Mouse (Mus musculus) CD8-positive naive resting alpha-beta T cell, adult 2 months (primary cell): ENCODE measurements around the gene Yae1d1.
"Not testable (repeated sequence)": the region's sequence is repeated elsewhere in the genome, so short reads cannot be mapped to it uniquely, and the experiment has no call there.

Source experiments
- DNase-seq, 2 experiments: peaks; one replicate each; pipeline ENCODE4 v3.0.0; 2022; ENCODE audit warnings: low read depth in 2 of 2, low spot score in 2 of 2

Gene Yae1d1

DNA sequence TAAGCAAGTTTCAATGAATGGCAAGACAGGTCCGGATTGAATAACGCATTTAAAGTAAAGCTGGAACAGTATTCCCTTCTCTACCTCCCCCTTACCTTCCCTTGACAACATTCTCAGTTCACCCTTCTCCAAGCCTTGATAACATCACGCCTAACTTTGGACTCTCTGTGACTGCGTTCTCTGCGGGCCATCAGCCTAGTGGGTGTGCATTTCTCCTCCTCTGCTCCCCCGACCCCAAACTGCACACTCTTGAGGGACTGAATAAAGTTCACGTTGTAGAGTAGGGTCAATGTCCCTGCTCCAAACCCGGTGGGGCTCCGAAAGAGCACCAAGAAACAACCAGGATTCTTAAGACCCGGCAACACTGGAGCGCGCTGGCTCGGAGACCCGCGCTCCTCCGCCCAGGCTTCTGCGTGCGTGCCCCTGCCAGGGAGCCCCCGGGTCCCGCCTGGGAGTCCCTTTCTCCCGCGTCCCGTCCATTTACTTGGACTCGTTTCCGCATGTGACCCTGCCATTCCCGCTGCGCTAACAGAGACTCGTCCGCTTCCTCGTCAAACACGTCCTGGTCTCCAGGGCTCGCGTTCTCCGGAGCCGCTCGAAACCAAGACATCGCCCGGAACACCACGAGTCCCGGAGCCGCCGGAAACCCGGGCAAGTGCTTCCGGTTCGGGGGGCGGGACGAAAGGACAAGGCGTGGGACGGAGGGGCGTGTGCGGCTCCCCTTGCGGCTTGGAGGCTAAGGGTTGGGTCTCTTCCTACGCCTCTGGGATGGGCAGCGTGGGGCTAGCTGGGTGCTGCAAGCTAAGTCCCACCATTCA, at the start of gene Yae1d1:
Yae1d1 (minus strand) TSS at position 653 of the 818 bp plus-strand sequence.
- DNase-seq = peak; percentile 81 to 85

DNA sequence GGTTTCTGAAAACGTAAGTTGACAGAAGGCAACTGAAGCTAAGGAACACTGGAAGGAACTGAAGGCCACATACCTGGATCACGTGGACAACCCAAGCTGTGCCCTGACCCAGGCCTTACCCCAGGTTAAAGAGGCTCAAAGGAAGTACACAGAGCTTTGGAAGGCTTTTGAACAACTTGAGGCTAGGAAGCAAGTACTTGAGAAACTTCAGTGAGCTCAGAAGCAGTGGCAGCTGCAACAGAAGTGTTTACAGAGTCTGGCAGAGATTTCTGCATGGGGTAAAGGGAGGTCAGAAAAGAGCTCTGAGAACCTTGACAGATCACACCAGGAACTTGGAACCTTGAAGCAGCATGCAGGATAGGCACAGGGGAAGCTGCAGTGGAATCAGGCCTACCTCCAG, 45.7 kb upstream of the Yae1d1 start:
- no peak for DNase-seq

DNA sequence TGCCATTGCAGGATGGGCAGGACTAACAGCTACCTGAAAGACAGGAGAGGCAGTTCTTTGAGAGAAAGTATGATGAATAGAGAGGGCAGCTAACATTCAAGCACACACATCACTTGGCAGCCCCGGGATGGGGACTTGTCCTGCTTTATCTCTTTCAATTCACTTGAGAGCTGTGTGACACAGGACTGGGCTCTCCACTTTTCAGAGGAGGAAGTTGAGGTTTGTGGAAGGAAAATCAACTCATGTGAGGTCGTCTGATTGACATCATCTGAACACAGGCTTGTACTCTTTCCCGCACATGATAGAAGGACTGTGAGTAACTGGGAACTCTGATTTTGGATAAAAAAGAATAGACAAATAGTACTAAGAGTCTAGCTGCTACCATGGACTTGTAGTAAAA, 23.5 kb upstream of the Yae1d1 start:
- no peak for DNase-seq

DNA sequence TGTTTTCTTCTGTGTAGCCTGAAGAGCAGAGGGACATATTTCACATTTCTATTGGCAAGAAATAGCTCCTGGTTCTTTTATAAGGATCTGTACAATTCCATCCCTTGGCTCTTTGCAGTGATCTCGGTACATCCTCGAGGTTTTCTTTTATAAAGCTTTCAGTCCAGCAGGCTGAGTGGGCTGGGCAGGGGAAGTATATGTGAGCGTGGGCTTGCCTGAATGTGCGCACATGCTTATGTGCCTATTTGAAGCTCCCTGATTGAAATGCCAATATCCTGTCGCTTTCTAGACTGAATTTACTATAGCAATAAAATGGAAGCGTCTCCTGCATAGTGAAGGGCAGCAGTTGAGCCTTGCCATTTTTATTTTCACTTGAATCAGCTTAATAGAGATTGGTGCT, 20.1 kb upstream of the Yae1d1 start:
- DNase-seq = no peak

DNA sequence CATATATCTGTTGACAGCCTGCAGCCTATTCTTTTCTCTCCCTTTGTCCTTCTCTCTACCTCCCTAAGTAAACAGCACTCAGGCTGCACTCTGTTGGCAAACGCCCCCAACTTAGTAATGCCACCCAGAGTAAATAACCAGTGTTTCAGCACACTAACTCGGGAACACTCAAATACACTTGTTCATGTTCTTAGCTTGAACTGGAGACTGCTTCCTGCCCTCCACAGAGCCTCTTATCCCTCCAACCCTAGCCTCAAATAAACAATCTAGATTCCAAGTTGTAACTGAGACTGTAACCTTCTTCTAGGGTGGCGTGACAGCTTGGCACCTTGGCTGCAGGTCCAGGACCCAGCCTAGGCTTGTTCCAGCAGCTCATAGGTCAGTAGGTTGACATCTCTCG, 17.9 kb upstream of the Yae1d1 start:
- DNase-seq = no peak

DNA sequence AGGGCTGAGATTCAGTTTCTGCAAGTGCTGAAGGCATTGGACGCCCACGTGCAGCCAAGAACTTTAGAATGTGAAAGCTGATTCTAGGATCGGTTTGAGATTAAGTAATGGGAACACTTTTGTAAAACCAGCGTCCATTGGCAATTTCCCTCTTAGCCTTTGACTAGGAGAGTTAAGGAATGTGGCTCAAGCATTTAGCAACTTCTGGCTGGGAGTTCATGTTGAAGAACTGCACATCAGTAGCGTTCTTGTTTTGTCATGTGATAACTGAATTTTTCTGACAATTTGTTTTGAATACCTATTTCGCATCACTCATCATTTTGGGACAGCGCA, 332 bp upstream of the Yae1d1 start:
- no peak for DNase-seq

DNA sequence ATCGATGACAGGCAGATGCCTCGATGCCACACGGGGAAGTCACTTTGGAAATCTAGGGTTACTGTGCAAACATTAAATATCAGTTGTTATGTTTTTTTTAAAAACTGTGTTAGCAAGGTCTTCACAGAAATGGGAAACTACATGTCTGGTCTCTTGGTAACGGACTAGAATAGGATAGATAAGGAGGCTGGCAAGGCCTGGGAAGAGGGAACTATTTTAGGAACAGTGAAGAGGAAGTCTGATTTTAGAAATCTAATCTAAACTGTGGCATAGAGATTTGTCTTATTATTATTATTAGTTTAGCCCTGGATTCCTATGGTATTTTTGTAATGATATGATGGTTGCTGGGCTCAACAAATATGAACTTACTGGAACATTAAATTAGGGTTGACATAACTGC, 1.1 kb downstream of the Yae1d1 start:
- DNase-seq = no peak

DNA sequence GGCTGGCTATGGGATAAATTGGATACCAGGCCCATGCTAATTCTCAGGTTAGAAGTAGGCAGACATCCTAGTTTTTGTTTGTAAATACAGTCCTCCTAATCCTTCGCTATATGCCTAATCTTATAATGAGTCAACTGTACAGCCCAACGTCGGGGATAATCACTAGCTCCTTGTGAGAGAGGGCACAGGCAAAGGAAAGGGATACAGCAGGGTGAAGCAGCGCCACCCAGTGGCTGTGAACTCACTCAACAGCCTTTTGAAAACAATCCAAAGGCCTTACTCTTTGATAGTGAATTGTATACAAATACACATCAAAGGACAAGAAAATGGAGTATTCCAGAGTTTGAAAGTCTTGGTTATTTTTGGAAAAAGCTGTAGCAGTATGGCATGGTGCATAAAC, 10.0 kb downstream of the Yae1d1 start:
- DNase-seq = peak in 1 of 2 experiments; percentile 18

DNA sequence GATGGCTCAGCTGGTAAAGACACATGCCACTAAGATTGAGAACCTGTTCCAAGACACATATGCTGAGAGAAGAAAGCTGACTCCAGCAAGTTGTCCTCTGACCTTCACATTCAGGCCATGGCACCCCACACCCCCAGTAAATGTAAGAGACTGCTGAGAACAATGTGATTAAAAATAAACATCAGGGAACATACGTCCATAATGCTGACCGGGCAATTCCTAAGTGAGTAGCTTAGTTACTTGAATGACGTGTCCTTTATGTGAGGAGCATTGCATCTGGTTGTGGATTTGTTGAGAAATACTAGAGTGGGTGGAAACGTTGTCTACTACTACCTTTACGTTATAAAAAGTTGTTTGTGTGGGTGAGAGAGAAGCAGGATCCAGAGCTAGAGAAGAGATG, 10.5 kb downstream of the Yae1d1 start:
- no peak for DNase-seq

DNA sequence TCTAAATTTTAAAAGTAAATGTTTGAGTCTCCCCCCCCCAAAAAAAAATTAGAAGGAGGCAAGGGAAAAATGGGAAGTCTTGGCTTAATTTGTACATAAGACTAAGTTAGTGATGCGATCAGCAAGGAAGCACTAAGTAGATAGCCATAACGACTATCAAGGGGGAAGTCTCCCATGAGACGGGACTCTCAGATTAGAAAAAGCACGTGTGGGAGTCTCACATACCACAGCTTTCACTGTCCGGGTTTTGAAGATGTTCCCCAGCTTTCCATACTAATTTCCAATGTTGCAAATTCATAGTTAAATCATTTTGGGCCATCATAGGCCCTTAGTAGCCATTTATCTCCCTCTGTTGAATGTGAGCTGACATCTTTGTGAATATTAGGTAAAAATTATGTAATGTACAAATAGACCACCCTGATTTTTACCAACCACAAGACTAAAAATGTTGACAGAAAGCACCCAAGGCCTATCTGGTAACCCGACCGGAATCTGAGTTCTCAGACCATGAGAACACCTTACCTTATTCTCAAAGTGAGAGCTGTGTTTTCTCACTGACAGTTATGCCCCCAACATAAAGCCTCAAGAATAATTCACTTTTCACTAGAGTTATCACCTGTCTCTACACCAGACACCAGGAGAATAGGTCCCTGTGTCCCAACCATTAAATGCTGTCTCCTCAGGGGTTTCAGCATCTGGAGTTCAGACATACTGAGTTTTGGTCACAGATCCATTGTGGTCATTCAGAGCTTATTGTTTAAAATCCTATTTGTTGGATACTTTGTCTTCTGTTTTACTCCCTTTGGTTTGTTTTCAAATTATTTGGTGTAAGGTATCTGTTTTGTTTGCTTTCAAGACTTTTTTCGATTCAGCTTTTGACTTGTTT, 16.1 kb downstream of the Yae1d1 start:
- DNase-seq = no peak

DNA sequence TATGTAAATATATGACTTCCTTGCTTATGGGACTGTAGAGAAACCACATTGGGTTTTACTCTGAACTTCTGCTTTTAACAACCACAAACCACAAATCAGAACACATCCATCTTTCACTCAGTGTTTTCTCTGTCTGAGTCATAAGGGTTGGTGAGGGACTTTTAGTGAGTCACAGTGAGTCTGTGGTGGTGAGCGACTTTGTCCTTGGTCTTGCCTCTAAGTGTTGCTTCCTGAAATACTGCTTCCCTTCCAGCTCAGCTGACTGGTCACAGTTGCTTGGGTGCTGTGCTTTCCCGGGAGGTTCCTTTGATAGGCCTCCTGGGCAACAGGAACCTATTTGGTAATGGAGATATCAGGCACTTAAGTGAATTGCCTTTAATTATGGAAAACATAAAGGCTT, 17.3 kb downstream of the Yae1d1 start:
- peak in 1 of 2 experiments; percentile 16 for DNase-seq

DNA sequence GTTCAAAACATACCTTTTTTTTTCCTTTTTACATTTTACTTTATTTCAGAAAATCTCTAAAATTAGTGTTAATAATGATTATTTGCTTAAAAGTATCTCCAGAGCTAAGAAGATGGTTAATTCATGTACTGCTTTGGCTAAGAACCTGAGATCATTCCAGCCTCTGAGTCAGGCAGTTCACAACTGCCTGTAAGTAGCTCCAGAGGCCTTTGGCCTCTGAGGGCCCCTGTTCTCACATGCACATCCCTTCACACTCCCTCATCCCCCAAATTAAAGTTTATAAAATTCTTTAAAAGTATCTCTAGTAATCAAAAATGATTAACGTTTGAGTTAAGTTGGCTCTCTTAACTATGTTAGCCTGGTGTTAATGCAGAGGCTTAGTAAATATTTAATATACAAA, 17.7 kb downstream of the Yae1d1 start:
- no peak for DNase-seq

DNA sequence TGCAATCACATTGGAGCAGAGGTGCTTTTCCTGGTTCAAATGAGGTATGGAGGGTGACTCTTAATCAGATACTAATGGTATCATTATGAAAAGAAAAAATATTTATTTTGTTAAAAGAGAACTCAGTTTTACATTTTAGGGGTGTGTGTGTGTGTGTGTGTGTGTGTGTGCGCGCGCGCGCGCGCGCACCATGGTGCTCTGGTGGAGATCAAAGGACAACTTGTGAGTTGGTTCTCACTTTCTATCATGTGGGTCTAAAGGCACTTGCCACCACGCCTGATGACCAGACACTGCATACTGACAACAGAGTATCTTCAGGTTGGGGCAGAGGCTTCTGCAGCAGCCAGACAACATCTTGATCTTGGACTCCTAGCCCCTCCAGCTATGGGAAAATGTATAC, 18.4 kb downstream of the Yae1d1 start:
- no peak for DNase-seq

DNA sequence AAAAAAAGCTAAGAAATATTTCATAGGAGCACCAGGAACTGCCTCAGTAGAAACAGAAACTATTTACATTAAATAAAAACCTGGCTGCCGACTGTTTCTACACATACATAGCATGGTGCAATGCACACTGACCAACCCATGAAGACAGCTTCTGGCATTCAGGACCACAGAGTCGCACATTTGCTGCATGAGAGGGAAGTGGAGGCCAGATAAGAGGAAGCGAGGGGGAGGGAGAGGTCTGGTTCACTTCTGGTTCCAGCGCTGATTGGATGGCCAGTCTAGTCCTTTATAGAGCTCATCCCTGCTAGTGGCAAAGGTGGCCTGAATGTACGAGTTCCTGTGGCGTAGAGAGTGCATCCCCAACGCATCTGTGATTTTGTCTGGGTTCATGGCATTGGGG, 32.5 kb downstream of the Yae1d1 start:
- no peak for DNase-seq

DNA sequence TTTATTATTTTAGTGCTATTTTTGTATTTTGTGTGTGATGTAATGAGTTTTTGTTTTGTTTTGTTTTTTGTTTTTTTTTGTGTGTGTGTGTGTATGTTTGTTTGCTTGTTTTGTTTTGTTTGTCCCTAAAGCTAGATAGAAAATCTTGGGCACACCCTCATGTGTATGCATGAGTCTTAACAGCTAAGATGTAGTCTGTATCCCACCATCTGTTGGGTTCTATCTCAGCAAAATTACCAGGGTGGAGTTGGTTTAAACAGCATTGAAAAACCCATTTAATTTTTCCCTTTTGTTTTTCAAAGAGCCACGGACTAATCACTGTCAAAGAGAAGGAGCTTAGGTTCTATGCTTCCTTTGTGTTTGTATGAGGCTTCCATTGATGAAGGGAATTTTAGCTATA, 38.9 kb downstream of the Yae1d1 start:
- DNase-seq = no peak

DNA sequence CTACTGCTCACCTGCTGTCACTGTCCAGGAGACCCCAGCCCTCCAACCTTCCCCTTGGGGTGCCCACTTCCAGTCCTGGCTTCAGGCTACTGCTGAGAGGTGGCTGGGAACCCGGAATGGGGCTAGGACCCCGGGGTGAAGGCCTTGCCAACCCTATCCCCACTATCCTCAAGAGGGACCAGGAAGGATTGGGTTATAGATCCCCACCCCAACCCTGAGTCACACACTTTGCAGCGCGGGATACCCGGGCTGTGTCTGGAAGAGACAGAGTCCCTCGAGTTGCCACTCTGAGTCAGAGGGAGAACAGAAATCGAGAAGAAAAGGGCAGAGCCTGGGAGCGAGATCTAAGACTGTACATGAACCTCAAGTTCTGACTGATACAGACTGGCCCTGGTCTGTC, 42.6 kb downstream of the Yae1d1 start:
- not testable (repeated sequence) for DNase-seq

DNA sequence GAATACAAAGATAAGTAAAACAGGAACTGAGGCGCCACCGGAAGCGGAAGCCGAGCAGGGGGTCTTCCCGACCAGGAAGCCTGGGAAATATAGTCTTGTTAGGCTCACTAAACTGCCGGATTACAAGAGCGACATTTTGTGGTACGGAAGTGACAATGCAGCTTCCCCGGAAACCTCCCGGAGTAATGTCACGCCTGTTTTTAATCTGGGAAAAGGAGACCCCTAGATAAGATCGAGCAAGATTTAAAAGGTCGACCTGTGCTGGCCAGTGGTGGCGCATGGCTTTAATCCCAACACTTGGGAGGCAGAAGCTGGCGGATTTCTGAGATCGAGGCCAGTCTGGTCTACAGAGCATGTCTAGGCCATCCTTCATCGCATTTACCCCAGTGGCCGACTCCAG, 43.6 kb downstream of the Yae1d1 start:
- no peak for DNase-seq

DNA sequence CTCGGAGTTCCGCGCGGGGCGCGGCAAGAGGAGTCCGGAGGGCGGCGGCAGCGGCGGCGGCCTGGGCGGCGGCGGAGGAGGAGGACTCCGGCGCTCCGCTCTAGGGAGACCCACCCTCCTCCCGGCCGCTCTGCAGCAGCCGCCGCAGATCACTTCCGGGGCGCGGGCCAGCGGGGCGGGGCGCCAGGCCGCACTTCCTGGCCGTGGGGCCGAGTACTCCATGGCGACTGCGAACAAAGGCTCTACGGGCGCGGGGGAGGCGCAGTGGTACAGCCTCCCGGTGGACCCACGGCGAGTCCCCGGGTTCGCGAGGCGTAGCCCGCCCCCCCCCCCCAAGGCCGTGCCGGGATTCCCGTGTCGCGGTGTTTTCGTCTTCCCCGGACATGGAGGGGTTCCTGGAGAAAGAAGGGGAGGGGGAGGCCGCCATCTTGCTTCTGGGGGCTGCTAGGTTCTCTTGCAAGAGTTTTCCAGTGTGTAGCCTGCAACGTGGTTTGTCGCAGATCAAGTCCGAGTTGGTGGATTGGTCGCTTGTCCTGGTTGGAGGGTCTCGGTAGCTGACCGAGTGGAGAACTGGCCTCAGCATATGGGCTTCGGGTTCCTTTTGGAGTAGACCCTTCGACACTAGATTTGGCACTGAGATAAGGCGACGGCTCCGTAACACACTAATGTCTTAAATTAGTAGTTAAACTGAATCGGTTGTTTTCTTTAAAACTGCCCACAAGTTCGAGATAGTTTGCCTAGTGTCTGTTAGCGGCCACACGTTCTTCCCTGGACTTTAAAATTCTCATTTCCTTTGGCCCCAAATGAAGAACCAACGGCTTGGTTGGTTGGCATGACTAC, 48.9 kb downstream of the Yae1d1 start, which contains the start of gene Rala:
Rala (minus strand) TSS at position 162 of the 840 bp plus-strand sequence.
- peak; percentile 87 to 88 for DNase-seq

DNA sequence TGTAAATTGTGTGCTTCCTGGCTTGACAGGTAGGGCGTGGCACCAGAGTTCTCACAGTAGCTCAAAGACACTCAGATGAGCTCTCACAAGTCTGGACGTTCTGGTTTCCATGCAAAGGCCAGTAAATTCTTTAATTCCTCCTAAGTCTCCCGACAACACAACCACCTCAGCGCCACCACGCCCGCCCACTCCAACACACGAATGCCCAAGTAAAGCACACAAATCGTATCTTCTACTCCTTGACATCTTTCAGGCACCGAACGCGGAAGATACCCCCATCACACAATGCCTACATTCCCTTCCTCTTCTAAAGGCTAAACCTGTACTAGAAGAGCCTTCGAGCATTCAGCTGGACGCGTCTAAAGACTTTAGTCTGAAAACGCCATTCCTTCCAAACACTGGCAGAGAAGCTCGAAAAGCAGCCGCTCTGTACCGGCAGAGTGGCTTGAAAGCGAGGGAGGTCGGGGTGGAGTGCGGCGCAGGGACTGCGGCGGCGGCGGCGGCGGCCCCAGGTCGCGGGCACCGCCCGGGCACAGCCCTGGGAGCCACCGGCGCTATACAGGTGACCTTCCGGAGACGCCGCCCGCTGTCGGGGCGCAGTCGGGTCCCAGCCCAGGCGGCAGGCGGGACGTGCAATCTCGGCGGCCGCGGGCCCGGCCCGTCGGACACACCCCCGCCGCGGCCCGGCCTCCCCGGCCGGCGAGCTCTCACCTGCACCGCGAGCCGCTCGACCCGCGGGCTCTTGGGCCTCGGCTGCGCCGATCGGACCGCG, 49.7 kb downstream of the Yae1d1 start:
- peak in 1 of 2 experiments; percentile 35 for DNase-seq

DNA sequence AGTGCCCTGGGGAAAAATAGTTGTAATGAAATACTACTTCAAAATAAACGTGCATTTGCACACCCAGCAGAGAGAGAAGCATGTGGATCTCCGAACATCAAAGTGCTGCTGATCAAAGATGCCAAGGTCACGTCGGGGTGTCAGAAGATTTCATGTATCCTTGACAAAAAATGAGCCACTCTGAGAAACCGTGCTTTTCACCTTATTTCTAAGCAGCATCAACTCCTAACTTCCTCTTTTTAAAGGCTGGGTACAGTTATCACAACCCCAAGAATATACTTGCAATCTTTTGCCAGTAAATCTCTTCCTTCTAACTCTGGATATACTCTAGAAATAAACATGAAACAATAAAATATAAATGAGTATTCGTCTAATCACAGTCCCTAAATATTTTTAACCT, 50.8 kb downstream of the Yae1d1 start:
- no peak for DNase-seq
